Mouse (Mus musculus): ENCODE results near the gene Gbx1. TPM values are rescaled to one million over a fixed set of nuclear protein-coding genes. Genes with fewer than 3 reads are reported as not detected.
A peak's percentile ranks its signal among the peaks of the same experiment; 100 is the strongest.

Gene Gbx1
- polyA plus RNA-seq, 1 experiment from 2014 or later, result 1.2 TPM

GRCm38 (mm10) chr5:24492546-24493285 is 34.3 kb downstream of the Gbx1 start:
- peaks cover 59% of the 10 kb centered on the region for H3K36me3 ChIP-seq
- ATAC-seq (replicated peaks), result no peak
- H3K27me3 ChIP-seq, result no peaks in the 10 kb centered on the region
- H3K27ac ChIP-seq (replicated peaks), result no peak overlapping the region
- no peak overlapping the region for H3K4me2 ChIP-seq (replicated peaks)
- WGBS, result 85% methylated on average over 16 of the region's 16 CpGs
- no peak overlapping the region for H3K4me3 ChIP-seq
- H3K4me1 ChIP-seq, result peaks cover 45% of the 10 kb centered on the region
- H3K9ac ChIP-seq (replicated peaks), result no peak overlapping the region
- H3K9me3 ChIP-seq, result no peaks in the 10 kb centered on the region

GRCm38 (mm10) chr5:24490413-24490920 is 36.5 kb downstream of the Gbx1 start:
- H3K27ac ChIP-seq (replicated peaks), result no peak overlapping the region
- no peak overlapping the region for H3K4me3 ChIP-seq
- ATAC-seq (replicated peaks), result no peak
- H3K9ac ChIP-seq (replicated peaks), result no peak overlapping the region
- no peak overlapping the region for H3K4me2 ChIP-seq (replicated peaks)
- 24% methylated on average over 14 of the region's 14 CpGs for WGBS
- H3K36me3 ChIP-seq, result peaks cover 64% of the 10 kb centered on the region
- no peaks in the 10 kb centered on the region for H3K9me3 ChIP-seq
- peaks cover 31% of the 10 kb centered on the region for H3K4me1 ChIP-seq
- peaks cover 6% of the 10 kb centered on the region; the same call in 1 of the 2 replicates for H3K27me3 ChIP-seq

GRCm38 (mm10) chr5:24486738-24487137 is 40.3 kb downstream of the Gbx1 start:
- H3K4me1 ChIP-seq, result peaks cover 34% of the 10 kb centered on the region
- no peak overlapping the region for H3K9ac ChIP-seq (replicated peaks)
- no peak overlapping the region for H3K4me2 ChIP-seq (replicated peaks)
- peaks cover 6% of the 10 kb centered on the region; the same call in 1 of the 2 replicates for H3K27me3 ChIP-seq
- WGBS, result 91% methylated on average over 5 of the region's 5 CpGs
- H3K27ac ChIP-seq (replicated peaks), result no peak overlapping the region
- no peak for ATAC-seq (replicated peaks)
- H3K9me3 ChIP-seq, result no peaks in the 10 kb centered on the region
- H3K4me3 ChIP-seq, result no peak overlapping the region
- peaks cover 54% of the 10 kb centered on the region for H3K36me3 ChIP-seq

DNA sequence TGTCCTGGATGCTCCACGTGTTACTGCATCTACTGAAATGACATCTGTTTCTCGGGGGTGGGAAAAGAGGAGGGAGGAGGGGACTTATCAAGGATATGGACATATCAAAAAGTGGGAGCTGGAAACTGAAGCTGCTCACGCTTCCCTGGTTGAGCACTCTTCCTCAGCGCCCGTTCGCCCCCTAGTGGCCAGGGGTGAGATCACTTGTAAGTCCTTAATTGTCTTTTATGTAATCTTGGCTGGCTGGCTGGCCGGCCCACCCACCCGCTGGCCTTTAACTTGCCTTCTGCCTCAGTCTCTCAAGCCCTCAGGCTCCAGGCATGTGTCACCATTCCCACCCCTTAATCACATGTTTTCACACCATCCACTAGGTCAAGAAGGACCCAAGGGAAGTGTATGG is 40.9 kb downstream of the Gbx1 start:
- no peak overlapping the region for H3K27ac ChIP-seq (replicated peaks)
- ATAC-seq (replicated peaks), result no peak
- peaks cover 40% of the 10 kb centered on the region for H3K4me1 ChIP-seq
- peaks cover 6% of the 10 kb centered on the region; the same call in 1 of the 2 replicates for H3K27me3 ChIP-seq
- no peak overlapping the region for H3K4me2 ChIP-seq (replicated peaks)
- no peaks in the 10 kb centered on the region for H3K9me3 ChIP-seq
- under 1% methylated on average over 8 of the region's 8 CpGs for WGBS
- peaks cover 49% of the 10 kb centered on the region for H3K36me3 ChIP-seq
- H3K9ac ChIP-seq (replicated peaks), result no peak overlapping the region
- H3K4me3 ChIP-seq, result no peak overlapping the region

GRCm38 (mm10) chr5:24484963-24485362 is 42.0 kb downstream of the Gbx1 start:
- 5% methylated on average over 22 of the region's 22 CpGs for WGBS
- H3K9ac ChIP-seq (replicated peaks), result peak overlapping the region; percentile 39
- H3K36me3 ChIP-seq, result peaks cover 50% of the 10 kb centered on the region
- H3K27ac ChIP-seq (replicated peaks), result no peak overlapping the region
- peak overlapping the region; percentile 18; the same call in 1 of the 2 replicates for H3K4me3 ChIP-seq
- peak; percentile 16; the same call in 1 of the 2 replicates for ATAC-seq (replicated peaks)
- H3K9me3 ChIP-seq, result no peaks in the 10 kb centered on the region
- H3K4me2 ChIP-seq (replicated peaks), result peak overlapping the region; percentile 41
- peaks cover 41% of the 10 kb centered on the region for H3K4me1 ChIP-seq
- H3K27me3 ChIP-seq, result peaks cover 6% of the 10 kb centered on the region; the same call in 1 of the 2 replicates

GRCm38 (mm10) chr5:24483326-24483725 is 43.7 kb downstream of the Gbx1 start:
- H3K9ac ChIP-seq (replicated peaks), result no peak overlapping the region
- H3K4me1 ChIP-seq, result peaks cover 38% of the 10 kb centered on the region
- ATAC-seq (replicated peaks), result peak; percentile 21; the same call in 1 of the 2 replicates
- H3K27me3 ChIP-seq, result peaks cover 6% of the 10 kb centered on the region; the same call in 1 of the 2 replicates
- H3K4me3 ChIP-seq, result no peak overlapping the region
- H3K4me2 ChIP-seq (replicated peaks), result no peak overlapping the region
- 14% methylated on average over 11 of the region's 11 CpGs for WGBS
- peaks cover 53% of the 10 kb centered on the region for H3K36me3 ChIP-seq
- H3K9me3 ChIP-seq, result no peaks in the 10 kb centered on the region
- H3K27ac ChIP-seq (replicated peaks), result no peak overlapping the region

DNA sequence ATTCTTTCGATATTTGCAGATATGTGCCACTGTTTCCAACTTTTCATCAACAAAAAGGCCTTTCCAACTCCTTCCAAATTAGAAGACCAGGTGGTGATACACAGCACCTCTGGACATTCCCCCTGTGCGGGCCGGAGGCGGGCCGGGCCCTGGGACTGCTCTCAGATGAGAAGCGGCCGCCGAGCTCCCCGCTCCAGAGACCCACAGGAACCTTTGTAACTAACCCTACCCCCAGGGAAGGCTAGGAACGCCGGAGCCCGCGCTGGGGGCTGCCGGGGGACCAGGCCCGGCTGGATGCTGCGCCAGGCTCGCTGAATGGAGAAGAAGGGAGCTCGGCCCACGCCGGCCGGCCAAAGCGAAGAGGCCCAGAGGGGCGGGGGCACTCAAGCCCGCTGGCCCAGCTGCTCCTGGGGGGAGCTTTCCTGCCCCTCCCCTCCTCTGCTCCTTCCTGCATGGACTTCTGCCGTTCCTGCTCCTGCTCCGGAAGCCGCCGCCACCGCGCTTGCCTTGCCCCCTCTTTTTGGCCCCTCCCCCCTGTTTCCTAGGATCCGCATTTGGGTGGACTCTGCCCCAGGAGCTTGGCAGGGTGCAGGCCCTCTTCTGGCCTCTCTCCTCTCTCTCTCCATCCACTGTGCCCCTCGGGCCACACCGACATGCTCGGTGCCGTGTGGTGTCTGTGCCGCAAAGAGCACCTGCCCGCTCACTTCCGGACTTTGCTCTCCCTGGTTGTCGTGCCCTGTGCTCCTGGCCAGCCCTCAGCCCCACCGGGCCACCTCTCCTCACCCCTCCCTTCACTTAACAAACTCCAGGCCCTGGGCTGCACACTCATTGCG is 44.5 kb downstream of the Gbx1 start:
- H3K36me3 ChIP-seq, result peaks cover 53% of the 10 kb centered on the region
- no peak for ATAC-seq (replicated peaks)
- no peak overlapping the region for H3K4me3 ChIP-seq
- H3K9me3 ChIP-seq, result no peaks in the 10 kb centered on the region
- peak overlapping the region; percentile 13; the same call in 1 of the 2 replicates for H3K9ac ChIP-seq (replicated peaks)
- WGBS, result 40% methylated on average over 41 of the region's 41 CpGs
- H3K4me2 ChIP-seq (replicated peaks), result no peak overlapping the region
- peaks cover 38% of the 10 kb centered on the region for H3K4me1 ChIP-seq
- H3K27ac ChIP-seq (replicated peaks), result no peak overlapping the region
- H3K27me3 ChIP-seq, result peaks cover 6% of the 10 kb centered on the region; the same call in 1 of the 2 replicates

DNA sequence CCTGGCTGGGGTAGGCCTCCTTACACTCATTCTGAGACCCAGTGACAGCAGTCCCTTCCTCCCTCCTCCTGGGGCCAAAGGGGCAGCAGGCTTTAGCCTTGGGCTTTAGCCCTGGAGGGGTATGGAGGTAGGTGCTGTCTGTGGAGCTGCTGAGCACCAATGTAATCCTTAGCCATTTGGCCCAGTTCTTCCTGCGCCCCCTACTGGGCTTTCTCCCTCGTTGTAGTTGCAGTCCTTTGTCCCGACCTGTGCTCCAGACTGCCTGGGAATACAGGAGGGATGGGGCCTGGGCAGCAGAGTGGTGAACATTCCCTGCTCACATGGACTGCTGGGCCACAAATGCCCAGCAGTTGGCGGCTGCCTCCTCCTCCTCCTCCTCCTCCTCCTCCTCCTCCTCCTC is 45.4 kb downstream of the Gbx1 start:
- H3K27ac ChIP-seq (replicated peaks), result no peak overlapping the region
- 0% methylated on average over 4 of the region's 4 CpGs for WGBS
- no peak overlapping the region for H3K9ac ChIP-seq (replicated peaks)

GRCm38 (mm10) chr5:24477909-24478308 is 49.1 kb downstream of the Gbx1 start:
- H3K9me3 ChIP-seq, result no peaks in the 10 kb centered on the region
- peaks cover 39% of the 10 kb centered on the region for H3K4me1 ChIP-seq
- ATAC-seq (replicated peaks), result no peak
- H3K27ac ChIP-seq (replicated peaks), result no peak overlapping the region
- H3K4me3 ChIP-seq, result no peak overlapping the region
- H3K9ac ChIP-seq (replicated peaks), result no peak overlapping the region
- WGBS, result 94% methylated on average over 9 of the region's 9 CpGs
- no peak overlapping the region for H3K4me2 ChIP-seq (replicated peaks)
- H3K36me3 ChIP-seq, result peaks cover 51% of the 10 kb centered on the region
- H3K27me3 ChIP-seq, result peaks cover 22% of the 10 kb centered on the region; the same call in 1 of the 2 replicates

More for the DNA sequence above, 45.4 kb downstream of the Gbx1 start:
- Histone ChIP-seq H3K27me3 (no peaks in the 10 kb centered on the region), H3K4me1 (peaks cover 38% of the 10 kb centered on the region), H3K4me3 (no peak overlapping the region), H3K9me3 (no peaks in the 10 kb centered on the region), H3K4me2 (replicated peaks) (no peak overlapping the region), H3K36me3 (peaks cover 58% of the 10 kb centered on the region)
- ATAC-seq (replicated peaks), result peak; percentile 49

- ATAC-seq (replicated peaks), result 0 out of 2 replicates have a peak, but pooled peaks have one; percentile 16
- Histone ChIP-seq H3K4me3 (peak overlapping the region; percentile 38; the same call in 1 of the 2 replicates), H3K4me2 (replicated peaks) (peak overlapping the region; percentile 54; the same call in 1 of the 2 replicates), H3K9ac (replicated peaks) (peak overlapping the region; percentile 41; the same call in 1 of the 2 replicates), H3K9me3 (no peaks in the 10 kb centered on the region), H3K27me3 (peaks cover 22% of the 10 kb centered on the region; the same call in 1 of the 2 replicates), H3K4me1 (peaks cover 28% of the 10 kb centered on the region), H3K27ac (replicated peaks) (no peak overlapping the region), H3K36me3 (peaks cover 37% of the 10 kb centered on the region)
- WGBS, result 79% methylated on average over 6 of the region's 6 CpGs
Measured at GRCm38 (mm10) chr5:24475476-24476241, 51.3 kb downstream of the Gbx1 start.

DNA sequence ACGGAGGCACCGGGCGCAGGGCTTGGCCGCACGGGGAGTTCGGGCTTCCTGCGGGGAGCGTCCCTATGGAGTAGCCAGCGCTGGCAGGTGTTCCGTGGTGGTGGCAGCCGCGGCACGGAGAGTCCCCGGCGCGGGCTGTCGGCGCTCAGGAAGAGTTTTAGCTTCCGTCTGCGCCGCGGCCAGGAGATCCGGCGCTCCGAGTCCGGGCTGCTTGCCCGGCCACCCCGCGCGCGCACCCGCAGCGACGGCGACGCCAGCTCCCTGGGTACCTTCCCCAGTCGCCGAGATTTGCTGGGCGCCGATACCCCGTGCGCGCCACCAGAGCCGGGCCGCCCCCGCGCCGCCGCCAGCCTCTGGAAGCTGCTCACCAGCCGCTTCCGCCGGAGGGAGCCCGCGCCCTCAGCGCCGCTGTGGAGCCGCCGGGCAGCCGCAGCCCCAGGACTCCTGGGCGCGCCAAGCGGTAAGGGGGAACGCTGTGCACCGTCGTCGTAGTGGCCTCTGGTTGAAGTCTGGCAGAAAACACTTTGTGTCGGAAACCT is 52.2 kb downstream of the Gbx1 start:
- H3K9me3 ChIP-seq, result no peaks in the 10 kb centered on the region
- peak overlapping the region; percentile 38 for H3K4me3 ChIP-seq
- peak overlapping the region; percentile 41 for H3K9ac ChIP-seq (replicated peaks)
- WGBS, result 2% methylated on average over 67 of the region's 67 CpGs
- H3K4me2 ChIP-seq (replicated peaks), result peak overlapping the region; percentile 54
- no peak overlapping the region for H3K27ac ChIP-seq (replicated peaks)
- peaks cover 30% of the 10 kb centered on the region for H3K36me3 ChIP-seq
- peak; percentile 14; the same call in 1 of the 2 replicates for ATAC-seq (replicated peaks)
- peaks cover 22% of the 10 kb centered on the region; the same call in 1 of the 2 replicates for H3K27me3 ChIP-seq
- H3K4me1 ChIP-seq, result peaks cover 27% of the 10 kb centered on the region
